Mouse (Mus musculus) hindbrain, embryonic 13.5 days (tissue): ENCODE data around the gene Zfp853. TPM values are rescaled to one million over a fixed set of nuclear protein-coding genes. Genes with fewer than 3 reads are reported as not detected.

Experiments used
- polyA plus RNA-seq: library from polyadenylated mRNA; unstranded; fragments of >200 nt; fragmentation: Nextera tagmentation; extraction: Ambion mirVana; gene quantifications from 2 replicates; pipeline ENCODE4 v1.2.1, GENCODE M21; 2015

Gene Zfp853
- polyA plus RNA-seq, 1 experiment from 2014 or later, result not detected

Other genes starting within 250 kb of the Zfp853 start
- 34.0 and 38.3 TPM in 2 replicates for gene Rnf216, start 180.6 kb downstream of the Zfp853 start, polyA plus RNA-seq
- 0.08 TPM in 1 of 2 replicates, not detected in the other for gene Olfr718-ps1, start 146.0 kb downstream of the Zfp853 start, polyA plus RNA-seq
- 12.7 and 14.6 TPM in 2 replicates for gene Rbak, start 112.8 kb downstream of the Zfp853 start, polyA plus RNA-seq
- not detected in 2 replicates for gene Spdye4b, start 112.6 kb downstream of the Zfp853 start, polyA plus RNA-seq
- gene Spdye4a, start 66.7 kb downstream of the Zfp853 start, polyA plus RNA-seq, result not detected in 2 replicates
- gene Zfp12, start 58.5 kb downstream of the Zfp853 start, polyA plus RNA-seq, result 22.8 and 23.4 TPM in 2 replicates
- 9.0 and 9.4 TPM in 2 replicates for gene Zfp316, start 23.6 kb downstream of the Zfp853 start, polyA plus RNA-seq
- gene E130309D02Rik, start 21.7 kb upstream of the Zfp853 start, polyA plus RNA-seq, result 34.8 and 36.2 TPM in 2 replicates
- 75.4 and 82.7 TPM in 2 replicates for gene Zdhhc4, start 35.6 kb upstream of the Zfp853 start, polyA plus RNA-seq
- 0.45 and 0.47 TPM in 2 replicates for gene Grid2ip, start 63.7 kb upstream of the Zfp853 start, polyA plus RNA-seq
- gene Kdelr2, start 110.2 kb upstream of the Zfp853 start, polyA plus RNA-seq, result 150 TPM in 2 replicates
- 18.2 and 18.3 TPM in 2 replicates for gene Daglb, start 171.0 kb upstream of the Zfp853 start, polyA plus RNA-seq
- gene Rac1, start 234.4 kb upstream of the Zfp853 start, polyA plus RNA-seq, result 390 and 391 TPM in 2 replicates